Mouse (Mus musculus) yolk sac, embryonic 10.5 days (tissue): ENCODE results near the gene Rbm19.

Experiments
- DNase-seq: peaks from one replicate; pipeline ENCODE4 v3.0.0-alpha.2; 2017; ENCODE audit warnings: low spot score

The Rbm19 gene

DNA sequence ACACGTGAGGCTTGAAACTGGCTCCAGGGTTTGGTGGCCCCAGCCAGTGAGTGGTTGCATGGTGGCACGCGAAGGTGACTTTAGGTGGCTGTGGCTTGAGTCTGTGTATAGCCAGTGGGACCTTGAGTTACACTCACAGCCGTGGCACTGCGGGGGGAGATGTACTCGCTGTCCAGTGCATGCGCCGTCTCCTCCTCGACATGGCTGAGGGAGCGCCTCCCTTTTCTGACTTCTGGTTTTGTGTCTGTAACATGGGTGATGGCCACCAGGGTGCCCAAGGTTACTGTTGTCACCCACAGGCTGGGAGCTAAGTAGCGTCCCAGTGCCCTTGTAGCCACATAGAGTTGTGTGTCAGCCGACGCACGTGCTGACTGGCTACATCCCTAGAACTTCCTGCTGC lies 19.1 kb downstream of the Rbm19 start:
- DNase-seq, result no peak

DNA sequence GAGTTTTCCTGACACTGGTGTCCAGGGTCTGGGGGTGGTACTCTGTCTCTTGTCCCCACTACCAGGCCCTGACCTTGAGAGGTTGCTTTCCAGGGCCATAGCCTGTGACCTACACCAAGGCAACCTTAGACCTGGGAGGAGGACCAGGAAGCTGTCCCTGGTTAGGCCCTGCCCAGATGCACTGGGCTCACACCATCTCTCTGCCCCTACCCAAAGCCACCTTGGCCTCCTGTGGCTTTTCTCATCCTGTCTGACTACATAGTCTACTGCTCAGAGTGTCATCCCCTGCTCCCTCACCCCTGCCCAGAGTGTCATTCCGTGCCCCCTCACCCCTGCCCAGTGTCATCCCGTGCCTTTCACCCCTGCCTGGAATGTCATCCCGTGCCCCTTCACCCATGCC lies 19.6 kb downstream of the Rbm19 start:
- no peak for DNase-seq

DNA sequence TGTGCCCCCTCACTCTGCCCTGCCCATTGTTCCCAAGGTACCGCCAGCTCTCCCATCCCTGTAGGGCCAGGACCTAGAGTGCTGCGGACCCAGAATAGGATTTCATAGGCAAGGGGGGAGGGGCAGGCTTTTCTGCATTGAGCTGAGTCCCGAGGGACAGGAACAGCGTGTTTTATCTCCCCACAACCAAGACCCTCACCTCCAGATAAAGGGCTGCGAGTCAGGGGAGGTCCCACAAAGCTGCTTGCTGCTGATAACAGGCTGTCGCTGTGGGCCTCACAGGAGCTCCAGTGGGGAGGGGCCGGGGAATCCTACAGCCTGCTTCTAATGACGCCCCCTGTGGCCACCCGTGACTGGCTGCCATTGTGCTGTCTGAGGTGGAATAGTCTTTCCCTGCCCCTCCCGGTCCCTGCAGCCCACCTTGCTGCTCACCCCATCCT lies 20.0 kb downstream of the Rbm19 start:
- DNase-seq, result peak; percentile 33

DNA sequence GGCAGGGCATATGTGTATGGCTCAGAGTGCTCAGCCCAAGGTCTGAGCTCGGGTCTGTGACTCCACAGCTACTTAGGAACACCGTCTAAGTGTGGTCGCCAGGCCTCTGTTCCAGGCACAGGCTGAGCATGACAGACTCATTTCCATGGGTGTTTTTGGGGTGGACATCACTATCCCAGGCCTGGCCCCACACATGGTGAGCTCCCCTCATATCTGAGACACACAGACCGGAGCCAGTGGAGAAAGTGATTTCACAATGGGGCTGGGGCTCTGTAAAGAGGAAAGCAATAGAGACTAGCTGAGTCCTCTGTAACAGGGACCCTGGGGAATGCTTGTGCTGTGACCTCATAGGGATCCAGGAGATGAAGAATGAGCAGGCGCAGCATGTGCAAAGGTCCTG lies 20.8 kb downstream of the Rbm19 start:
- DNase-seq, result no peak

DNA sequence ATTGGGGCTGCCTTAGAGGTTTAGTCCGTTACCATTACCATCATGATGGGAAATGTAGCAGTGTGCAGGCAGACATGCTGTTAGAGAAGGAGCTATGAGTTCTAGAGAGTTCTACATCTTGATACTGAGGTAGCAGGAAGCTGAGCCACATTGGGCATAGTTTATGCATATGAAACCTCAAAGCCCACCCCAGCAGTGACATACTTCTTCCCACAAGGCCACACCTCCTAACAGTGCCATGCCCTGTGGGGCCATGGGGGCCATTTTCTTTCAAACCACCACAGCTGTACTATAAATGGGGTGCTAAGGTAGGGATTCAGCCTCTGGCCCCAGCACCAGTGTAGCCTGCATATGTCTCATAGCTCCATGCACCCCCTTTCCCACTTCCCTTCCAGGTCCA lies 21.6 kb downstream of the Rbm19 start:
- no peak for DNase-seq

DNA sequence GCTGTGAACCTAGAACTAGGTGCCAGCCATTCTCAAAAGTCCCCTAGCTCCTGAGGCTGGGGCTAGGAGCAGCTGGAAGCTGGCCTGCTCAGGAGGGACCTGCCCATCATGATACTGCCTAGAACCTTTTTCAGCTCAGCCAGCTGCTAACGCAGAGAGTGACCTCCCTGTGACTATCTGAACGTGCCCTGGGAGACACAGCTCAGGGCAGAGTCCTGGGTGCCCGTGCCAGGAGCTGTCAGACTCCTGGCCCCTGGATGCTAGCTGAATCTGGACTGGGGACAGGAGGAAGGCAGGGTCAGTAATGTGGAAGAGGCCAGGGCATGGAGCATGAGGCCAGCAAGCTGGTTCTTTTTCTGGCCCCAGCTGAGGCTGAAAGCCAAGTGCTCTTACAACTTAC lies 22.1 kb downstream of the Rbm19 start:
- no peak for DNase-seq

DNA sequence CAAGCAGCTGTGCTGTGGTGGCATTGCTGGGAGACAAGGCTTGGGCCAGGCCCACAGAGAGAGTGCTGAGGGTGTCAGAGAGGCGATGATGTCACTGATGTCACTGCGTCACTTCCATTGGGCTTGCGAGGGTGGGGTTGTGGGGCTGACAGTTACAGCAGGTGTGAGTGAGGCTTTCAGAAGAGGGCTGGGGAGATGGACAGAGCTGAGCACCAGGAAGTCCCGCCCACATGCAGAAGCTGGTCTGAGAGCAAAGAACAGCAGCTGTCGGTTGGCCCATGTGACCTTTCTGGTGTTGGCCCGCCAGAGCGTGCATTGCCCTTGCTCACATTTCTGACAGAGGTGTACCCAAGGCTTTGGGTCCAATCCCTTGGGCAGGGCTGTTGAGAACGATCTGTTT lies 23.0 kb downstream of the Rbm19 start:
- peak; percentile 27 for DNase-seq

DNA sequence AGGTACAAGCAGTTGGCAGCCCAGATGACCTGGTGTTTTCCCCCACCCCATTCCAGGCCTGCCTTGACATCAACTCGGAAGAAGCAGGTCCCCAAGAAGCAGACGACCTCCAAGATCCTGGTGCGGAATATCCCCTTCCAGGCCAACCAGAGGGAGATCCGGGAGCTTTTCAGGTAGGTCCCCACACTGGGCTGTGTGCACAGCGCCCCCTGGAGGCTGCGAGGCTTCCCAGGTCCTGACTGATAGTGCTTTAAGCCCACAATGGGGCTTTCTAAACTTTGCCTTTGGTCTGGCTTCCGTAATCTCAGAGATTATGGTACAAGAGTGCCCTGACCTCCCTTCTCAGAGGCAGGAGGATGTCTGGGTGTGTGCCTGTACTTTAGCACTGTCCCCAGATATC lies 27.7 kb downstream of the Rbm19 start:
- no peak for DNase-seq

DNA sequence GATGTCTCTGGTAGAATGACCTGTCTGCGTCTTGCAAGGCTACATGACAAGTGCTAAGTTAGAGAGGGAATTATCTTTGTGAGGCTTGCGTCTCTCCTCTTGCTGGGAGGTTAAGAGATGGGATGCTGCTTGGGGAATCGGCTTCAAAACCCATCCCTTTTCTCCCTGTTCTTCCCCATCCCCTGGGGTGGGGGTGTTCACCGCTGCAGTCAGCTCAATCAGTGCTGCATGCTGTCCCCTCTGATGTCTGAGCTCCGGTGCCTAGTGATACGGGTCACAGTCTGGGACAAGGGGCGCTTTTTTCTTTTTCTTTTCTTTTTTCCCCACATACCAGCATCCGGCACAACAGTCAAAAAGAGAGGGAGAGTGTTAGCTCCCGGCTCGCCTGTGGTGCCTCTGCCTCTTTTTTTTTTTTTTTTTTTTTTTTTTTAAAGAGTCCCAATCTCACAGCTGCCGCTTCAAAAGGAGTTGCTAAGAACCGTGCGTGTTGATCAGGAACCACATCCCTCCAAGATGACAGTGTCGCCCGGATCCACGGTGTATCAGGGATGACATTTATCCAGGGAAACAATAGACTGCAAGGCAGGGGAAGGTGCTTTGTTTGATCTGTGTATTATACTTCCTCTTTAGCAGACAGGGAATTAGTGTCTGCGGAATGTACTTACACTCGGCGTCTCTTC lies 29.2 kb downstream of the Rbm19 start:
- no peak for DNase-seq

DNA sequence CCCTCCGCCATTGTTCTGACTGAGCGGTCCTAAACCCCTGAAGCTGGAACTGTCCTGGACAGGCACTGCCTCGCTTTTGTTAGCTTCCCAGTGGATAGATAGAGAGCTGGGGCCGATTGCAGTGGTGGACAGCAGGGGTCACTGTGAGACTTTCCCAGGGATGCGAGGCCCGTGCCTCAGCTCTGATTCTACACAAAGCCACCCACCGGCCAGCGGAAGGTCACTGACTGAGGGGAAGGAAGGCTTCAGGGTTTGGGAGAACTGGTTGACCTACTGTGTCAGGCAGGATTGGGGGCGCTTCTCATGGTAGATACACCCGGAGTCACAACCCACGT lies 29.8 kb downstream of the Rbm19 start:
- DNase-seq, result peak; percentile 26

DNA sequence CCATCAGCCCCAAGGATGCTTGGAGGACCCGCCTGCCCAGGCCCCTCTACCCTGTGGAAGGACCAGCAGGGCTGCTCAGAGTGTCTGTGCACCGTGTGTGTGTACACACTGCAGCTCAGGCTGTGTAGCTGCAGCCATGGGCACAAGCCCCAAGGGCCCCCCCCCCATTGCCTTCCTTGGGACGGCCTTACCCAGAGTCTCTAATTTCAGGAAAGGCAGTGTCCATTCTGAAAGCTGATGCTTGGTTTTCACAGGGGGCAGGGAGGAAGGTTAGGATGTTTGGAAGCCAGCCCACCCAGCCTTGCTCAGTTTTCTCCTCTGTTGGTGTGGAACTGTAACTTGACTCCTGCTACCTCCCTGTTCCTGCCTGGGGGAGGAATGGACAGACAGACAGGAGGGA lies 30.6 kb downstream of the Rbm19 start:
- DNase-seq, result no peak

DNA sequence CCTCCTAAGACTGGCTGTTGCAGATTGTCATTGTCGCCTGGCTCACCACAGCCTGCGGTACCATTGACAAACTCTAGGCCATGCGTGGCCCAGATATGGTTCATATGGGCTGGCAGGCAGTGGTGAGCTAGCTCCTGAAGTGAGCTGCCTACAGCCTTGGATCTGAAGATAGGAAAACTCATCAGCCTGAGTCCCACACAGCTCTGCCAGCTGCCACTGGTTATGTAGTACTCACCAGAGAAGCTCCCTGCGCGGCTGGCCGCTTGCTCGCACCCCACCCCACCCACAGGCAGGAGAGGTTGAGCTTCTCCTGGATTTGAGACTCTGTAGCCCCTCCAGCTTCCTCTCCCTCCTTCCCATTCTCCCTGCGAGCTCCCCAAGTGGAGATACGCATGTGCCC lies 32.0 kb downstream of the Rbm19 start:
- DNase-seq, result no peak

DNA sequence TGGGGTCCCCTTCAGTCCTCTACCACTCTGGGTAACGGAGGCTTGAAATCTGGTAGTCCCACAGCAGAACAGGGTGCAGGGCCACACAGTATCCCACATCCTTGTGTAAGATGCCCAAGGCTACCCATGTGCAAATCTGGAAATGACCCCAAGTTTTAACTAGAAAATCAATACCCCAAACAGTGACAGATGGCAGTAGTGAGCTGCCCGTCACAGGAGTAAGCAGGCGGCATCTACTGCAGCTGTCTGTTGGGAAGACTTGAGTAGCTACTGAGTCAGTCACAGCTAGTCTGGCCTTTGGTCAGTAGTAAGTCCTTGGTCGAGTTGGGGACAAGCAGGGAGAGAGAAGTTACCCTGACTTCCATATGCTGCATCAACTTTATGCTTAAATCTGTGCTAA lies 34.9 kb downstream of the Rbm19 start:
- no peak for DNase-seq

DNA sequence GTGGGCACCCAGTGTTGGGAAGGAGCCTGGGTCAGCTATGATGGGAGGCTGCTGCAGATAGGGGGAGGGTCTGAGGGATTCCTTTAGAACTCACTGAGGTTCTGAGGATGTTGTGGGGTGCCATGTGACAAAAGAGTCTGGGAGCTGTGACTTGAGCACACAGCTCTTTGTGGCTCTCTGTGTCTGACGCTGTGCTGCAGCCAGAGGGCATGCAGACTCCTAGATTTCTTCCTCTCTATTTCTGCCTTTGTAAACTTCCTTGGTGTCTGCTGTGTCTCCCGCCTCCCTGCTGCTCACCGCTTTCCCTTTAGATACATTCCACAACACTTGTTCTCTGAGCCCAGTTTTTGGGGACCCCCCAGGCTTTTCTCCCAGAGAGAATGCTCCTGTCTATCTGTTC lies 36.9 kb downstream of the Rbm19 start:
- DNase-seq, result no peak

DNA sequence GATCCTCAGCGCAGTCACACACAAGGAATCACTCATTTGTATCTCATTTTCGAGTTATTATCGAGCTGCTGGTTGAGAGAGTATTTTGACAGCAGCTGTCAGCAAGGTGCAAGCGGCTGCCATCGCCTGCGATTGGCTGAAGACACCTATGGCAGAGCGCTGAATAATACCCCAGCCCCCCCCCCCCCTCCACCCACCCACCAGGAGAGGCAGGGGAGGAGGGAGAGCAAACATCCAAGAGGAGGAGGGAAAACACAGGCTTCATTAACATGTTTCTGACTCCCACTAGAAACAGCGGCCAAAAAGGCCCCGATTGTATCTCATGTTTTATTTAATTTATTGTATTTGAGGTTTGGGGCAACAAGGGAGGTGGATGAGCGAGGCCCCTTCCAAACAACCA lies 39.4 kb downstream of the Rbm19 start:
- DNase-seq, result no peak

DNA sequence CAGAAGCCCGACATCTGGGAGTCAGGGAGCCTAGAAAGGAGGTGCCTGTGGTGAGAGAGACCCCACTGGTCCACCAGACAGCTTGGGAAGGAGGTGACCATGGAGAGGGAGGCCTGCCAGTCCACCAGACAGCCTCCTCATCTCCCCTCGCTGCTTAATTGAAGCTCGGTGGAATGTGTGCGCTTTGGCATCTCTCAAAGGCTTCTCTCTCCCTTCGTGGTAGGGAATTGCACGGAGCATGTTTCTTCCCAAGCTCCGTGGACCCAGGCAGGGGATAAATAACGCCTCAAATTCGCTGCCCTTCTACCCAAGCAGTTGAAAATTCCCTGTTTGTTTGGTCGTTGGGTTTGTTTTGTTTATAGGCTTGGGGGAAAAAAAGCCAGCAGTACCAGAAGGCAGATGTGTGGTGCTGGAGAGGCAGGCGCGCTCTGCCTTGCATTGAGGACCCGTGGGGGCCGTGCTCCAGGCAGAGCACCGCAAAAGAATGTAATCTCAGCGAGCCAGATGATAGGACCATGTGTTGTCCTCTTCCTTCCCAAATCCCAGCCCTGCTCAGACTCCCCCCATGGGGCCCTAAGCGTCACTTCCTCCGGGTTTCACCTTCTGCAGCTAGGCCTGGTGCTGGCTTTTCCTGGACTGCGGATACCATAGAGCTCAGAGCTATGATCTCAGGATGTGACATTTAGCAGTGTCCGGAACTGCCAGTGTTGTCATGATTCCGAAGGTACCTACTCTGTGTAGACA lies 40.1 kb downstream of the Rbm19 start:
- no peak for DNase-seq

DNA sequence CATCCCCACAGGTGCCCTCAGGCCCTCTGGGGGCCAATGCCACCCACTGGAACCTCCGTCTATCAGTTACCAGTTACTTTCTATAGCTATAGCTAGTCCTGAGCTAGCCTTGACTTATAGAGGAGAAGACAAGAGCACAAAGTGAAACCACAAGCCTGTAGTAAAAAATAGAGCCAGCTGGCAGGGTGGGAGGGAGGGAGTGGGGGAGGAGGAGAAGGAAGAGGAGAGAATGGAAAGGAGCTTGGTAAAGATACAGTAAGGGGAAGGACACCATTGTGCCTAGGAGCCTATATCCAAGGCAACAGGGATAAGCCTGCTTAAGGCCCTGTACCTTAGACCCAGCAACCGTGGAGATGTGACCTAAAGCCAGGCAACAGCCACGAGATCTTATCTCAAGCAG lies 40.9 kb downstream of the Rbm19 start:
- DNase-seq, result no peak

DNA sequence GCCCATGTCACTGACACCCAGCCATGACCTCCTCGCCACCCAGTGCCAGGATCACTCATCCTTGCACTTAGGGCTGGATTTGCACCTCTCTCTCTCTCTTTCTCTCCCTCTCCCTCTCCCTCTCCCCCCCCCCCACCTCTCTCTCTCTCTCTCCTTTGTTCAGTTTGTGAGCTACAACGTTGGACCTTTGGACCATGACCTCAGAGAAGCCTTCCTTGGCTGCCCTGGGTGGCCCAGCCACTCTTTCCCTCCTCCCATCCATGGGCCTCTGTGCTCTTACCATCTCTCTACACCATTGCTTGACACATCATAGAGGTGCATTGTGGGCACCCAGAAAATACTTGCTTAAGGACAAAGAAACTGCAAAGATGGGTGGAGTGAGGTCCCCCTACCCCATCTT lies 42.2 kb downstream of the Rbm19 start:
- peak; percentile 67 for DNase-seq

DNA sequence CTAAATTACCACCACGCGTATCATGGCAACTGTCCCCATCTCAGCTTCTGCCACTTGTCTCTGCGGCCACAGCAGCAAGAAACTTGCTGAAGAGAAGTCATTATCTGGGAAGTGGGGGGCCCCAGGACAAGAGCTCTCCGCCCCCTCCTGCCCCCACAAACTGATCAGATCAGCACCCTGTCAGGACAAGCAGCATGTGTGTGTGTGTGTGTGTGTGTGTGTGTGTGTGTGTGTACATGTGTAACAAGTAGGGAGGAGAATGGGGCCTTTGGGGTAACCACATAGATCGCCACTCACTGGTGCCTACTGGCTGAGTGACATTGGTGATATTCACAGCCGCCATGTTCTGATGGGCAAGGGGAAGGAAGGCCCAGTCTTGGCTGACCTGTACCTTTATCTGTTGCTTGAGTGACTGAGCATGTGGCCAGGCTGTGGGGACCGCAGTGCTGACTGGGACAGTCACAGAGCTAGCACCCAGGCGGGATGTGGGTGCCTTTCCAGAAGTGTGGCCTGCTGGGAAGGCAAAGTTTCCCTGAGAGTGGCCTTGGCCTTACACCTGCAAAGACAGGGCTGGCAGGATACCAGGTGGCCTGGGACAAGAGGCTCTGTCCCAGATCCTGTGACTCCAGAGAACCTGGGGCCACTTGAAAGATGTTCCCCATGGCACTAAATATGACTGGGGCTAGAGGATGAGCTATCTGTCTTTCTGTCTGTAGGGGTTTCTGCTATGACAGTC lies 44.8 kb downstream of the Rbm19 start:
- no peak for DNase-seq

DNA sequence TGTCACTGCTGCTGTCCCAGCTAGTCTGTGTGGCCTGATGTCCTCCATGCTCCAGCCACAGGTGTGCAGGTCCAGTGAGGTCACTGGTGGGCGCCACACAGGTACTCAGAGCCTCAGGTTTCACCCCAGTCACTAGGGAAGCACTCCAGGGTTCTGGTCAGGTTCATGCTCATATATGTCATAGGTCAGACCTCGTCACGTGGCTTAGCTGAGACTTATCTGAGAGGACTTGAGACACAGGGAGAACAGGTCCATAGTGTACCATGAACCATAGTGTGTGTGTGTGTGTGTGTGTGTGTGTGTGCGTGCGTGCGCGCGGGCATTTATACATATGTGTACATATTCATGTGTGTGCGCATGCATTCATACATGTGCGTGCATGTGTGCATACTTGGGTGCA lies 46.4 kb downstream of the Rbm19 start:
- no peak for DNase-seq

DNA sequence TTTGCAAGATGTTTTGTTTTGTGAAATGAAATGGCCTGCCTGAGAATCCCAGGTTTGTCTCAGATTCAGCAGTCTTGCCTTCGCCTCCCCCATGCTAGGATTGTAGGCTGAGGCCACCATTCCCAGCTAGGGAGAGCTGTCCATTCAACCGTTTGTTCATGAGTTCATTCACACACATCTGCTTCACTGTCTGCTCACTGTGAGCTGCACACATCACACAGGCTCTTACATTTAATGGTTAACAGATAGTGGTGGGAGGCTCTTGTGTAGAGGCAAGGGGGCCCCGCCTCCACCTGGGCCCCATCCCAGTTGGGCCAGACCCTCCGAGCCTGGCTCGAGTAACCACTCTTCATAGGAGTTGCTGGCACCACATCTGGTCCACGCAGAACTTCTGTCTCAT lies 47.2 kb downstream of the Rbm19 start:
- no peak for DNase-seq

DNA sequence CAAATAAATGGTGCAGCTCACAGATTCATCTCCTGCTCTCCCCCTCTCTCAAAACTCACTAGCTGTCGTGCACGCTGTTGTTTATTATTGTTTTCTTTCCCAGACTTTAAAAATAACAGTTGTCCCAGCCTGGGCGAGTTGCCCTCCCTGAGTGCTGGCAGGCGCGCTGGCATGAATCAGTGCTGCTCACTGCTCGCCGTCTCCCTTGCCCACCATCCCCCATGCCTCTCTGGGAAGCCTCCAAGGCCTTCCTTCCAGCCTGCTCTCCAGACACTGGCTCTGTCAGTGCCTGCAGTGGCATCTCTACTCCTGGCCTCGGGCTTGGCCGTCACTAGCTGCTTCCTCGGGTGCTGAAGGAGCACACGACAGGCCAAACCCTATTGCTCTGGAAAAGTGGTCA lies 48.2 kb downstream of the Rbm19 start:
- no peak for DNase-seq
